Mouse (Mus musculus): ENCODE measurements around the gene Asb2.
A peak's percentile ranks its signal among the peaks of the same experiment; 100 is the strongest.

Asb2 gene

DNA sequence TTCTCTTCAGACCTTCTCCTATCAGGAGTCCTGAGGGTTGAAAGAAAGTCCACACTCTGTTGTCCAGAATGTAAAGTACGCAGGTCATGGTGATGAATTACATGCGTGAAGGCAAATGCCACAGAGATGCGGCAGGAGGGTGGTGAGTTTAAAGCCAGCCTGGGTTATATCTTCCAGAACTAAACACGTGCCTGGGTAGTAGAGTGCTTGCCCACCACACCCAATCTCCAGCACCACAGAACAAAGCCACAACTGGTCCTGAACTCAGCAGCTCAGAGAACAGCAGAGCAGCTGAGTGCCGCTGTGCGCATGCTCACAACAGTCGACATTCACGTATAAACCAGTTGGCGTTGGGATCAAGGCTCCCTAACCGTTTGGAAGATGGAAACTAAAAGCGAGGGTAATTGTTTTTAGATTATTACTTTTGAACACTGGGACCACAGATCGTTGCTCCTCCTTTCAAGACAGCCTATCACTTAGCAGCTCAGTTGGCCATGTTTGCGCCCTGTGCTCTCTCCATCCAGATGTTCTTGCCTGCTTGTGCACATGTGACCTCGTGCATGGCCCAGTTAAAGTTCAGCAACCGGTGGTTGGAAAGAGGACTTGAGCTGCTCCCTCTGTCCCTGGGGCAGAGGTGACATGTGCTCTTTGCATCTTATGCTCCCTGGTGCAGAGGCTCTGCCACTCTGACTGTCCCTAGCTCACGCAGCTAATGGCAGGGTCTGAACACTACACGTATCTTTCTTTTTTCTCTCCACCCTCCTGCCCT lies 5.9 kb upstream of the Asb2 start:
- DNase-seq (ENCODE audit: low read depth), result no peak

DNA sequence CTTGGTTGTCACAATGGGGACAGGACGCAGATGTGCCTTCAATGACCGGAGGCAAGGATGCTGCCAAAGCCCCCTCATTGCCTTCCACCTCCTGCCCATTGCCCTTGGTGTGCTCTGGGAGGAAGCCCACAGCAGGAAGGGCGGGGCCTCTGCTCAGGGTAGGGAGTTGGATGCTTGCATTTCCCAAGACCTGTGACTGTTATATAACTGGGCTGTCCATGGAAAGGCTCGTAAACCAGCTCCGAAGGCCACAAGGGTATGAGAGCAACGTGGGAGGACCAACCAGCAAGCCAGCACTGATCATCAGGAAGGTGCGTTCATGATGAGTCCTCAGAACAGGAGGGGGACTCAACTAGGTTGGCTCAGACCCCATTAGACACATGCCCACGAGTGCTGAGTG lies 5.0 kb upstream of the Asb2 start:
- DNase-seq (ENCODE audit: low read depth), result no peak

DNA sequence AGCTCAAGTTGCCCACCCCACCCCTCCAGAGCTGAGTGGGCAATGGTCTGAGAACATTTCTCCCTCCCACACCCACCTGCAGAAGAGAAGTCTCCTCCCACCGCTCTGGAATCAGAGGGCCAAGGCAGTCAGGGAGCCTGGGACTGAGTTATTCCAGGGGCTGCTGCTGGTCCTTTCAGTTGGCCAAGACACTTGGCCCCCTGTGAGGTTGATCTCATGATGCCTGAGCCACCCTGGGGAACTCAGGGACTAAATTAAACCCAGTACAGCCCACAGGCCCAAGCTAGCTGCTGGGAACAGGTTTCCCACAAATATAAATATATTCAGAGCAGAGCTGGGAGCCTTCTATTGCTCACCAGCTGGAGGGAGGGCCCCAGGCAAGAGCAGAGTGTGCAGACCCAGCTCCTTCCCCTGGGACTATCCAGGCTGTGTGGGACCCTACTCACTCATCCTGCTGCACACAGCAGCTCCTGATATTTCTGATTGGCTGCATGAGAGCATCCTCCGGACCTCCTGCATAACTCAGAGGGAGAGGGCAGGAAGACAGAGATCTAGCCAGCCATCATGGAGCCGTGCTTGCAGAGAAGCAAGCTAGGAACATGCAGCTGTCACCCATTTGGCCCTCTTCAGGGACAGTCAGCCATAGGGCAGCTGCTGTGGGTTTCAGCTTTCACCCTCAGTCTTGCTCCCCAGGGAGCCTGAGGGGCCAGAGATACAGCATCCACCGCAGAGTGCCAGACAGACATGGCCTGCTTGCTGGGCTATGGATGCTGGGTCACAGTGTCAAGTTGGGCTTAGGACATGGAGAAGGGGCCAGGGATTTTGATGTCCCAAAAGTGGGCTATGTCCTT lies 3.4 kb upstream of the Asb2 start:
- no peak for DNase-seq (ENCODE audit: low read depth)

DNA sequence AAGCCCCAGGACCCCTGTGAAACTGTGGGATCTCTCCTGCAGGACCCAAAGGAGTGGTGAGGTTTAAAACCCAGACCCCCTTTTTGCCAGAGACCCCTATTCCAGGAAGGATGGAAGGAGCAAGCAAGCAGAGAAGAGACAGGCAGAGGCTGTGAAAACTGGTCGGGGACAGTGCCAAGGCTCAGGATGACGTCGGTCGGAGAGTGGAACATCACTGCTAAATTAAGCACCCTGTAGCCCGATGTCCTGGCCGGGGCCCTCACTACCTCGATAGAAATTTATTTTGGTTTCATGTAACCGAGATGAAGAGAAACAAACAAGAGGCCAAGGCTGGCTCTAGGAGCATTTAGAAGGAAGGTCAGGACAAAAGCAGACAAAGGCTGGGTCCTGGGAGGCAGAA lies 2.4 kb upstream of the Asb2 start:
- no peak for DNase-seq (ENCODE audit: low read depth)

DNA sequence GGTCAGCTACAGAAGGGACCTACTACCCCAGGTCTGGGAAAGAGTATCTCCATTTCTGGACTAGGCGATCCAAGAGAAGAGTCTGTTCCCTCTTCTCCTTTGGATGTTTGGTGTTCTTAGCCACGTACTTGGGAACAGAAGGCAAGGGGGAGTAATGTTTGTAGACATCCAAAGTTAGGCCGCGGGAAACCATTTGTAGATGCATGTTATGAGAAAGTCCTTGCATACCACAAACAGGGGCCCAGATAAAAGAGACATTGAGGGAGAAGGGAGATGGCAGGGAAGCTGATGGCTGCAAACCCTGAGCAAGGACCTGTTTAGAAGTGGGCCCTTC lies 581 bp upstream of the Asb2 start:
- DNase-seq (ENCODE audit: low read depth), result no peak

DNA sequence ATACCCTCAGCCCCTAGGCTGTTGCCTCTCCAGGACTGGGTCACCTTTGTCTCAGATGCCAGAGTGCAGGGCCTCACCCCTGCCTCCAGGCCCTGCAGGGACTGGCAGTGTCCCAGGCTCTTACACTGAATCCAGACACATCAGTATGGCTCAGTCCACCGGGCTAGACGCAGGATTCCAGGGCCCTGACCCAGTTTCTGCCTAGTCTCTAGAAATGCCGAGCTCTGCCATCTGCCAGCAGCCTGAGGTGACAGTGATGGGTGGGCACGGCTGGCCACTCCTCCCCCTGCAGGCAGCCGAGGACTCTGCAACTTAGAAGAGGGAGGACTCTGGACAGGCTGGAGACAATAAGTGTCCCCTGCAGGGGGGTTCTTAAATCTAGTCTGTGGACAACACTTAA lies 2.3 kb downstream of the Asb2 start:
- no peak for DNase-seq (ENCODE audit: low read depth)

DNA sequence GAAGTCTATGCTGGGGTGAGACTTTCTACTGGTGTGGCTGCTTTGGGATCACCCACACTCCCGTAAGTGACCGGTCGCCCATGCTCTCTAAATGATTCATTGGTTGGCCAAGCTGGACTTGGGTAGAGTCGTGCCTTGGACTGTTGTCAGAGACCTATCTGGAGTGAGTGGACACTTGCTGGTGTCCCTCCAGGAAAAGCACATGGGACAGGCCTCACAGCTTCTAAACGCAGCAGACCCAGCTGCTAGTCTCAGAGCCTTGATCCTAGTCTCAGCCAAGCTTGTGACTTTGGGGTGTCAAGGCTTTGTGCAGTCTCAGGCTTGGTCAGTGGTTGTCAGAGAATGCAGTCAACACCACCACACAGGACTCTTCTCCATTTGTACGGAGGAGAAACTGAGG lies 3.1 kb downstream of the Asb2 start:
- DNase-seq (ENCODE audit: low read depth), result no peak

DNA sequence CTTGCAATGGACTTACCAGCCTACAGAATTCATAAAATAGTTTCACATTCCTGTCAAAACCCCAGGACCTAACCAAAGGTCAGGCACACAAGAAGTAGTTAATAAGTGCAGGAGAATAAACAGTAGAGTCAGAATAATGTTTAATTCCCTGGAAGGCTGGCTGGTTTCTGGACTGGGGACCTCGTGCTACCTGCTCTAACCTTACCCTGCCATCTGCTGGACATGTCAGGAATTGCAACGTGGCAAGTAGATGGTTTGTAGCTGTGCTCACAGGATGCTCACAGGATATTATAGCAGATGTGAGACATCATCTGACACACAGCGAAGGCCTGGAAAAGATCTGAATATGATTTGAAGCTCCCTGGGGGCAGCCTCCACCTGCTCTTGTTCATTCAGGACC lies 7.3 kb downstream of the Asb2 start:
- DNase-seq (ENCODE audit: low read depth), result peak; percentile 75

DNA sequence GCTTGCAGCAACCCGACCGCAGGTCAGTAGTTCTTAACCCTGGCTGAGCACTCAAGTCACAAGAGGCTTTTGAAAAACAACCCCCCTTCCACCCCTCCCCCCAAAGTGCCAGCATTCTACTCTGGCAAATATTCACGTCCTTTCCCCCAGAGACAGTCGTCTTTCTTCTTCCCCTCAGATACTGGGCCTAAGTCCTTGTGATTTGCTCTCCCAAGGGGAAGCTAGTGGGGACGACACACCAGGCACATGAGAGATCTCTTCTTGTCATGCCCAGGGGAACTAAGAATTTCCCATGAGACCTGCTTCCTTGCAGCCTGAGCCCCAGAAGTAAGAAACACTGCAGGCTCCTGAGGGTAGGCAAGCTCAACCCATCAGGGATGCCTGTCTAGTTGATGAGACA lies 8.4 kb downstream of the Asb2 start:
- DNase-seq (ENCODE audit: low read depth), result no peak

DNA sequence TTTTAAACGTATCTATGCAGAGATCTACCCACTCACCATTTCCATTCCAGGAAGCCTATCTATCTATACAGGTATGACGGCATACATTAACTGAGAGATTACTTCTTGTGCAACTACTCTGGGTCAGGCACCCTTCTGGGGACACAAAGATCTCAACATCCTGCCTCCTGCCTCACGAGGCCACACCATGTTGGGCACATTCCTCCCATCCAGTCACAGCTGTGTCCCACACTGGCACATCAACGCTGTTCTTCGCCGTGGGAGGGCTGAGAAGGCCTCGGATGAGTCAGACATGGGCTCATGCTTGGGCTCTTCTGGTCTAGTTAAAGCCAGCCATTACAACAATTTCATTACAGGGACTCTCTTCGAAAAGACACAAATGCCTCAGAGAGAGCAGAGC lies 8.9 kb downstream of the Asb2 start:
- no peak for DNase-seq (ENCODE audit: low read depth)

DNA sequence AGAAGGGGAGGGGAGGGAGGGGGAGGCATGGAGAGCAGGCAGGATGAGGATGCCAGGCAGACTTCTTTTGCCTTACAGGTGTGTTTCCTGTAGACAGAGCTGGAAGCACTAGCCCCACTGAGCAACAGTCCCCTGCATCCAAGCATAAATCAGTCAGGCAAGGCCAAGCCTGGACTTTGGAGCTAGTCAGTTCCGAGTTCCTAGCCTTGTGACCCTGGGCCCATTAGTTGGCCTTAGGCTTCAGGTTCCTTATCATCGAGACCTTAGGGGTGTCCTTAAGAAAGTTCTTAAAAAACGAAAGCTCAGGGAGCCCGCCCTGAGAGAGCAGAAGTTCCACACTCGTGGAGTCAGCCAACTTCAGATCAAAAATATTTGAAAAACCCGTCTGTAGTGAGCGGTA lies 10.9 kb downstream of the Asb2 start:
- no peak for DNase-seq (ENCODE audit: low read depth)

DNA sequence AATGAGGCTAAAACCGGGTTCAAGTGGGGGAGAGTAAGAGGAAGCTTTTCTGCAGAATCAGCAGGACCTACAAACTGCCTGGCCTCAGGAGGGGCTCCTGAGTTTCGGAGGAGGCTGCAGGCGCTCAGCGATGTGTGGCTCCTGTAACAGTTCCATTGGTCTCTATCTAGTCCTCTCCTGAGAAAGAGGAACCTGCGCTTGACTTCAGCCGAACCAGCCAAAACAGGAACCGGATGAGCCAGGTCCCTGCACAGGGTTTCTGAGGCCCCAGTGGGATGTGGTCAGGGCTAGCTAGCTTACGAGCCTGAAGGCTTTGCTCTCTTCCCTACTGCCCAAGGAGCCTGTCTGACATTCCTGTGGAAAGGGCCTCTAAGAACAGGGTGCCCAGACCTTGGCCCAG lies 12.3 kb downstream of the Asb2 start:
- DNase-seq (ENCODE audit: low read depth), result peak; percentile 79

DNA sequence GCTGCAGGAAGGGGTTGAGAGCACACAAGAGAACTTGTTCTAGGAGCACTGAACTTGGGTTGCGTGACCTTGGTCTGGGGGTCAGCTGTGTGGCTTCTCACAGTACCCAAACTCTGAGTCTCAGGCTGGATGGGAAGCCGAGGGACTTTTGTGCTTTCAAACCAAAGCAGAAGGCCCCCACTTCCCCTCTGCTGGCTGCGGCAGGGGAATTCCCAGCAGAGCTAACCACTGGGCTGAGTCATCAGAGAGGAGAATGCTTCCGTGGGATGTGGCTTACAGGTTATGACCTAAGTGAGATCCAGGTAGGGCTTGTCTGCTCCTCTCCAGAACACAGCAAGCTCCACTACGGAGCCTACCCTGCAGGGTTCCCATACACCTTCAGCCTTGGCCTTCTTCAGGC lies 14.6 kb downstream of the Asb2 start:
- peak; percentile 77 for DNase-seq (ENCODE audit: low read depth)

DNA sequence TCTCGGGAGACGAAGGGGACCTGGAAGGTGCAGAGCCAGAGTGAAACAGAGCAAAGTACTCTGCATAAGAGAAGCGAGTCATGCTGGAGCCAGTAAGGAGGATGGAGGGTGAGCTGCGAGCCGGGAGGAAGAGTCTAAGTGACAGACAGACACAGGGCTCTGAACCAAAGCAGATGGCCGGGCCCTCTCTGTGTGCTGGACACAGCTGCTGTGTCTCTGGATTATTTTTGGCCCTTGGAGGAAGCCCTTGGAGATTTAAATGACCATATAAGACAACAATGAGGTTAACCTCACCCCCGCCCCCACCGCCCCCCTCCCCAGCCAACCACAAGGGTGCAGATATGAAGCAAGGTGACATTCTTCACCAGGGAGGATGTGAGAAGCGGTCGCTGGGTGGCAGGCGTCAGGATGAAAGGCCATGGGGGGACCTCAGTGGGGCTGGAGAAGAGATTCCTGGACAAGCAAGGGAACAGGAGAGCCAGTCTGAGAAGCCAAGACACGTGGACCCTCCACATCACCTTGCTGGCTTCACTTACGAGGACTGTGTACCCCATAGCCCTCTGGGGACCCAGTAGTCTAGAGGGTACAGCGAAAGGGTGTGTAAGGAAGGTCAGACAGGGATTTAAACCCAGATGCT lies 17.5 kb downstream of the Asb2 start:
- DNase-seq (ENCODE audit: low read depth), result peak; percentile 54

DNA sequence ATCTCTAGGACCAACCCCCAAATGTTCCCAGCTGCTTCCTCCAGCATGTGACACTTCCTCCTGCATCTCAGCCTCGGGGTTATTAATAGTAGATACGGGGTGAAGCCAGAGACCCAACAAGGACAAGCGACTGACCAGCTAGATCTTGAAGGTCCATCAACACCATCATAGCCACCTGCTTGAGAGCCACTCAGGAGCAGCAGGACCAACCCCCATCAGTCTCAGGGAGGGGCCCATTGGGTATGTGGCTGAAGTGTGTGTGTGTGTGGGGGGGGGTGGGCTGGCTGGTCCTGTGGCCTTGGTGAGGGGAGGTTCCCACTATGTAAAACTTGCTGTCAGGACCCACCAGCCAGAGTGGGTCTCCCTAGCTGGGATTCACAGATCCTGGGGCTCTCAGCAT lies 19.0 kb downstream of the Asb2 start:
- DNase-seq (ENCODE audit: low read depth), result no peak

DNA sequence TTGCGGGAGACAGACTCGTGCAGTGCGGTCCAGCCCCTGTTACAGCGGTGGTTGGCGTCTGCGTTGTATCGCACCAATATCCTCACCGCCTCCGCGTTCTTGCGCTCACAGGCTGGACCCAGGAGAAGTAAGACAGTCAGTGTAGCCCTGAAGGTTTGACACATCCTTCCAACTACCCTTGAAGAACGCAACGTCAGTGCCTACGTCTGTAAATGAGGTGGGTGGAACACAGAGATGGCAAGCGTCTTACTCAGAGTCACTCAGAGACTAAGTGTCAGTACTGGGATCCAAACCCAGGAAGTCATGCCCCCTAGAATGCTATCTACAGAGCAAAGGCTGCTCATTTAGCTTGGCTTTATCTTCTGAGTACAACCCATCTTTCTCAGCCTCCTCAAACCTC lies 22.4 kb downstream of the Asb2 start:
- no peak for DNase-seq (ENCODE audit: low read depth)

DNA sequence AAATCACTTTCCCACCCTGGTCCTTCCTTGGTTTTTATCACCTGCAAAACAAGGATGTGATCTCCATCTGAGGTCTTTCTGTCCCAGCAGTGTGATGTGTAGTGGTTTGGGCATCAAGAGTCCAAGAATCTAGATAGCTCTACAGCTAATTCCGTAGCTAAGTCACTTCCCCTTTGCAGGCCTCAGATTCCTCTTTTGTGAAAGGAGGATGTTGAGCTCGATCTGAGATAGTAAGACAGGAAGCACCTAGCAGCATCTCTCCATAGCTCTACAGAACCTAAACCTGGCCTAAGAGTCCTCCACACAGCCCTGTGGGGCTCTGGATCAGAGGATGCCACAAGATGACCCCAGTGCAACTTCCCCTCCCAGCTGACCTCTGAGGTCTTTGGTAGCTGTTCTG lies 22.9 kb downstream of the Asb2 start:
- DNase-seq (ENCODE audit: low read depth), result peak; percentile 68

DNA sequence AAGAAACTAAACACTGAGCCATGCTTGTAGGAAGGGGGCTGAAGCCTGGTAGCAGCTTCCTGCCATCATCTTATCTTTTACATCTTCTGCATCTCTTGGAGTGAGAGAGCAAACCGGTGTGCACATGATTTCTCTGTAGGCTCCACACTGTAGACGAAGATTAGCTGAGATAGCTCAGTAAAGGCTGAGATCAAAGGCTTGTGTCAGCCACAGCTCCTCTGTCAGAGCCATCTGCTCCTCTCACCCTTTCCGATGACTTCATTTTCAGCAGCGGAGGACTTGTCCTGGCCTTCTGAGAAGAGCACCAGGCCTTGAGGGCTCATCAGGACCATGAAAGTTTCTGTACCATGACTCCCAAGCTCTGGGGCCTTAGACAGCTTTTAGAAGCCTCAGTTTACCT lies 24.3 kb downstream of the Asb2 start:
- no peak for DNase-seq (ENCODE audit: low read depth)

DNA sequence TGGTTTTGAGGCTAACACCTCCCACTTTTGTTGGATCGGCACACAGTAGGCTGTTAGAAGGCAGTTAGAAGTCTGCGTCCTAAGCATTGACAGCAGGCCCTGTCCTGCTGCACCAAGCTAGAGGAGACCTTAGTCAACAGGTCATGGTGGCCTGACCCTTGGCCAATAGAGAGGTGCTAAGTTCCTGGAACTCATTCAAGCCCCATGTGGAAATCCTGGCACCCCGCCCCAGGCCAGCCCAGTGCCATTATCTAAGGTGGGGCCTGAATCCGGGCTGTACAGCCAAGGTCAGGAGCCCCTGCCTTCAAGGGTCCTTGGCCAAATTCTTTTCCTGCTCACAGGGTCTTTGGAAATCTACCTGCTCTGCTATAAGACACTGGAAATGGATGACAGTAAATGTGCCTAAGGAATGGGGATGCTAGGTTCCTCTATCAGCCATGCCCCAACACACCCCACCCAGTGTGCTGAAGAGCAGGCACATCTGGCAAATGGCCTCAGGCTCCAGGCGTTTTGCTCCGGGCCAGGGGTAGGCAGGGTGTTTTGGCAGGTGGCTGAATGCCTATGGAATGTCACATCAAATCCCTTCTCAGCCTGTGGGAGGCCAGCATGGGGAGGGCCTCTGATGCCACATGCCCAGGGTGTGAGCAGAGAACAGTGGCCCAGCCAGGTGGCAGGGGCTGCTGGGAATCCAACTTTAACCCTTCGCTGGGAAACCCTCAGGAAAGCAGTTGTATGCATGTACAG lies 27.2 kb downstream of the Asb2 start:
- DNase-seq (ENCODE audit: low read depth), result no peak

DNA sequence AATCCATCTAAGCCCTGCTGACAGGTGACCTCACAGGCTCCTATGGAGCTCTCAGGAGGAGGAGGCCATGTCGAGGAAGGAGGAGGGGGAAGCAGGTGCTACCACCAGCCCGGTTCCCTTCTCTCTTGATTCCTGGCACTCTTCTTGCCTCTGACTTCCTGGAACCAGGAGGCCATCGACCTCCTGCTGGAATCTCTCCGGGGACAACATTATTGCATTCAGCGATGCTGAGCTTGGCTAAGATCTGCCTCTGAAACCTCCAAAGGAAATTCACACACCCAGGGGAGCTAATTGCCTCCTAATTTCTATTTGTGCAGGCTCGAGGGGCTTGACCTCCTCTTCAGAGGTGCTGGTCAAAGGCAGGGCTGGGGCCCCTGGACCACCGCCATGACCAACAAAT lies 28.7 kb downstream of the Asb2 start:
- DNase-seq (ENCODE audit: low read depth), result no peak

DNA sequence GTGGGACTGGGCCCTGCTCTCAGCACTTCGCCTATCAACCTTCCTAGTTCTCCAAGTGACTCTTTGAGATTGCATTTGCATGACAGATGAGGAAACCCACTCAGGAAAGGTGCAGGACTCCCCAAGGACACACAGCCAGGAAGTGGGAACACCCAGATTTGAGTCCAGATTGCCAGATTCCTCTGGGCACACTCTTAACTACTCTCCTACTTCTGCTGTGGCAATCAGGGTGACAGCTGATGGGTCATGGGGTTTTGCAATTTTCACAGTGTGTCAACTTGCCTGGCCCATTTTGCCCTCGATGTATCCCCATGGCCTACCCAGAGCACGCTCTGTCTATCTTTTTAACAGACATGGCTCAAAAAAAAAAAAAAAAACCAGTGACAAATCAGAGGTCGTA lies 29.2 kb downstream of the Asb2 start:
- DNase-seq (ENCODE audit: low read depth), result peak; percentile 22

DNA sequence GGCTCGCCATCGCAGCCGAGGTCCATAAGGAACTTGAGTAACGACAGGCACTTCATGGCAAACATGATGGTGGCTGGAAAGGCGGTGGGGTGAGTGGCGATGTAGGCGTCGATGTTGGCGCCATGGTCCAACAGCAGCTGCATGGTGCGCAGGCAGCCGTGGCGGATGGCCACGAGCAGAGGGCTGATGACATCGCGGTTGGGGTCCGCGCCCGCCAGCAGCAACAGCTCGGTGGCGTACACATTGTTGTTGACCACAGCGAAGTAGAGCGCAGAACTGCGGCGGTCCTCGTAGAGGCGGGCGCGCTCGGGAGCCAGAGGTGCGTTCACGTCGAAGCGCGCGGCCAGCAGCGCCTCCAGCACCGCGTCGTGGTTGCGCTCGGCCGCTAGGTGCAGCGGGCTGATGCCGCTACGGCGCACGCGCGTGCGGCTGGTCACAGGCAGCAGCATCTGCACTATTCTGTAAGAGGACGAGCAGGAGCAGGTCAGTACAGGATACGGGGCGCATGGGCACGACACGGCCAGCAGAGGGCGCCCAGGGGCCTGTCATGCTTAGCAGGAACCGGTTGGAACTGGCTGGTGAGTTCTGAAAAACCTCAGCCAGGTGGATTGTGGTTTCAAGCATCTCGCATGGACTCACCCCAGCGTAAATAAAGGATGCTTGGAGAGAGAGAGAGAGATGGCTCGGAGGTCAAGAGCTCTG lies 30.5 kb downstream of the Asb2 start:
- peak; percentile 61 for DNase-seq (ENCODE audit: low read depth)

All from 416B (cell line).